In genomic region chr6:31213161-31213560, GRCm38 (mm10) we compare ENCODE assay signal across 10 mouse cellular contexts.
"Had no signal": no experiment of that assay in that cellular context is flagged by ENCODE, and none has a peak within 500 bp of the region (broad histone marks: within the 10 kb centered on the region; RNA-seq: fewer than 3 reads in every experiment).

No protein-coding gene starts in this region.

- H3K36me3 ChIP-seq: limb, embryonic 15.5 days; midbrain, embryonic 12.5 days had no signal

- H3K4me3 ChIP-seq: limb, embryonic 15.5 days; midbrain, embryonic 12.5 days had no signal

- DNase-seq: kidney, adult 11 months; kidney, adult 9 months; kidney, postnatal 36 days; lung, adult 18-20 months; thymus, adult 2 months; thymus, postnatal 25 days had no signal

- H3K9ac ChIP-seq: limb, embryonic 15.5 days; liver, embryonic 14.5 days; midbrain, embryonic 12.5 days had no signal

- H3K9me3 ChIP-seq: limb, embryonic 15.5 days; midbrain, embryonic 12.5 days had no signal

- H3K27ac ChIP-seq: kidney, postnatal 0 days; limb, embryonic 15.5 days; liver, embryonic 14.5 days; midbrain, embryonic 12.5 days had no signal
